Mouse (Mus musculus): ENCODE data around the gene Slx4. TPM values are rescaled to one million over a fixed set of nuclear protein-coding genes. Genes with fewer than 3 reads are reported as not detected.
"Not testable (repeated sequence)": the region's sequence is repeated elsewhere in the genome, so short reads cannot be mapped to it uniquely, and the experiment has no call there.

Slx4 gene
- polyA plus RNA-seq, 1 experiment: 2.7 TPM

GRCm38 (mm10) chr16:4027211-4027610, 23.6 kb upstream of the Slx4 start:
- Histone ChIP-seq H3K27ac (replicated peaks; ENCODE audit: low read depth, low read length) (no peak overlapping the region), H3K4me3 (ENCODE audit: insufficient read depth, low read depth, low read length) (no peak overlapping the region), H3K4me1 (ENCODE audit: control insufficient read depth, insufficient read depth, insufficient read length, low read length) (no peaks in the 10 kb centered on the region)

GRCm38 (mm10) chr16:4026672-4027071, 23.1 kb upstream of the Slx4 start:
- Histone ChIP-seq H3K4me3 (ENCODE audit: insufficient read depth, low read depth, low read length) (no peak overlapping the region), H3K4me1 (ENCODE audit: control insufficient read depth, insufficient read depth, insufficient read length, low read length) (no peaks in the 10 kb centered on the region), H3K27ac (replicated peaks; ENCODE audit: low read depth, low read length) (no peak overlapping the region)

- H3K4me1 ChIP-seq (ENCODE audit: control insufficient read depth, insufficient read depth, insufficient read length, low read length): no peaks in the 10 kb centered on the region
- no peak overlapping the region for H3K27ac ChIP-seq (replicated peaks; ENCODE audit: low read depth, low read length)
- H3K4me3 ChIP-seq (ENCODE audit: insufficient read depth, low read depth, low read length): no peak overlapping the region
Measured at GRCm38 (mm10) chr16:4022719-4023118, 19.1 kb upstream of the Slx4 start.

GRCm38 (mm10) chr16:4021241-4021640, 17.7 kb upstream of the Slx4 start:
- Histone ChIP-seq H3K4me1 (ENCODE audit: control insufficient read depth, insufficient read depth, insufficient read length, low read length) (no peaks in the 10 kb centered on the region), H3K27ac (replicated peaks; ENCODE audit: low read depth, low read length) (no peak overlapping the region), H3K4me3 (ENCODE audit: insufficient read depth, low read depth, low read length) (no peak overlapping the region)

- not testable (repeated sequence) for H3K27ac ChIP-seq (replicated peaks; ENCODE audit: low read depth, low read length); H3K4me1 ChIP-seq (ENCODE audit: control insufficient read depth, insufficient read depth, insufficient read length, low read length); H3K4me3 ChIP-seq (ENCODE audit: insufficient read depth, low read depth, low read length)
Measured at GRCm38 (mm10) chr16:4017466-4017865, 13.9 kb upstream of the Slx4 start.

- H3K27ac ChIP-seq (replicated peaks; ENCODE audit: low read depth, low read length); H3K4me1 ChIP-seq (ENCODE audit: control insufficient read depth, insufficient read depth, insufficient read length, low read length); H3K4me3 ChIP-seq (ENCODE audit: insufficient read depth, low read depth, low read length): not testable (repeated sequence)
Measured at GRCm38 (mm10) chr16:4016786-4017185, 13.2 kb upstream of the Slx4 start.

- Histone ChIP-seq H3K27ac (replicated peaks; ENCODE audit: low read depth, low read length) (no peak overlapping the region), H3K4me3 (ENCODE audit: insufficient read depth, low read depth, low read length) (no peak overlapping the region), H3K4me1 (ENCODE audit: control insufficient read depth, insufficient read depth, insufficient read length, low read length) (no peaks in the 10 kb centered on the region)
Measured at GRCm38 (mm10) chr16:4014040-4014668, 10.6 kb upstream of the Slx4 start.

- H3K4me1 ChIP-seq (ENCODE audit: control insufficient read depth, insufficient read depth, insufficient read length, low read length): no peaks in the 10 kb centered on the region
- no peak overlapping the region for H3K4me3 ChIP-seq (ENCODE audit: insufficient read depth, low read depth, low read length)
- no peak overlapping the region for H3K27ac ChIP-seq (replicated peaks; ENCODE audit: low read depth, low read length)
Measured at GRCm38 (mm10) chr16:4012882-4013570, 9.5 kb upstream of the Slx4 start.

- no peaks in the 10 kb centered on the region for H3K4me1 ChIP-seq (ENCODE audit: control insufficient read depth, insufficient read depth, insufficient read length, low read length)
- no peak overlapping the region for H3K4me3 ChIP-seq (ENCODE audit: insufficient read depth, low read depth, low read length)
- no peak overlapping the region for H3K27ac ChIP-seq (replicated peaks; ENCODE audit: low read depth, low read length)
Measured at GRCm38 (mm10) chr16:3988410-3988809, 15.2 kb downstream of the Slx4 start.

GRCm38 (mm10) chr16:3983146-3983700, 20.3 kb downstream of the Slx4 start:
- Histone ChIP-seq H3K4me1 (ENCODE audit: control insufficient read depth, insufficient read depth, insufficient read length, low read length) (no peaks in the 10 kb centered on the region), H3K4me3 (ENCODE audit: insufficient read depth, low read depth, low read length) (no peak overlapping the region), H3K27ac (replicated peaks; ENCODE audit: low read depth, low read length) (no peak overlapping the region)

- H3K4me1 ChIP-seq (ENCODE audit: control insufficient read depth, insufficient read depth, insufficient read length, low read length): no peaks in the 10 kb centered on the region
- no peak overlapping the region for H3K27ac ChIP-seq (replicated peaks; ENCODE audit: low read depth, low read length)
- H3K4me3 ChIP-seq (ENCODE audit: insufficient read depth, low read depth, low read length): no peak overlapping the region
Measured at GRCm38 (mm10) chr16:3982173-3982572, 21.4 kb downstream of the Slx4 start.

- Histone ChIP-seq H3K4me3 (ENCODE audit: insufficient read depth, low read depth, low read length) (no peak overlapping the region), H3K27ac (replicated peaks; ENCODE audit: low read depth, low read length) (no peak overlapping the region), H3K4me1 (ENCODE audit: control insufficient read depth, insufficient read depth, insufficient read length, low read length) (no peaks in the 10 kb centered on the region)
Measured at GRCm38 (mm10) chr16:3976712-3977111, 26.9 kb downstream of the Slx4 start.

- Histone ChIP-seq H3K4me1 (ENCODE audit: control insufficient read depth, insufficient read depth, insufficient read length, low read length) (no peaks in the 10 kb centered on the region), H3K27ac (replicated peaks; ENCODE audit: low read depth, low read length) (no peak within 1 kb of the TSS), H3K4me3 (ENCODE audit: insufficient read depth, low read depth, low read length) (no peak within 1 kb of the TSS)
Measured at GRCm38 (mm10) chr16:3976251-3976671, 27.3 kb downstream of the Slx4 start, which contains the start of gene Nlrc3. TSS of gene Nlrc3 (minus strand) at chr16:3976632.

- no peak overlapping the region for H3K4me3 ChIP-seq (ENCODE audit: insufficient read depth, low read depth, low read length)
- no peak overlapping the region for H3K27ac ChIP-seq (replicated peaks; ENCODE audit: low read depth, low read length)
- no peaks in the 10 kb centered on the region for H3K4me1 ChIP-seq (ENCODE audit: control insufficient read depth, insufficient read depth, insufficient read length, low read length)
Measured at GRCm38 (mm10) chr16:3975658-3976057, 27.9 kb downstream of the Slx4 start.

GRCm38 (mm10) chr16:3974456-3974855, 29.1 kb downstream of the Slx4 start:
- H3K4me3 ChIP-seq (ENCODE audit: insufficient read depth, low read depth, low read length); H3K4me1 ChIP-seq (ENCODE audit: control insufficient read depth, insufficient read depth, insufficient read length, low read length); H3K27ac ChIP-seq (replicated peaks; ENCODE audit: low read depth, low read length): not testable (repeated sequence)

GRCm38 (mm10) chr16:3965534-3965933, 38.0 kb downstream of the Slx4 start:
- Histone ChIP-seq H3K4me3 (ENCODE audit: insufficient read depth, low read depth, low read length) (no peak overlapping the region), H3K27ac (replicated peaks; ENCODE audit: low read depth, low read length) (no peak overlapping the region), H3K4me1 (ENCODE audit: control insufficient read depth, insufficient read depth, insufficient read length, low read length) (peaks cover 4% of the 10 kb centered on the region)
